Mouse (Mus musculus) intestine, embryonic 15.5 days (tissue): ENCODE results near the gene Kpna1. TPM values are rescaled to one million over a fixed set of nuclear protein-coding genes. Genes with fewer than 3 reads are reported as not detected.
"Not testable (repeated sequence)": the region's sequence is repeated elsewhere in the genome, so short reads cannot be mapped to it uniquely, and the experiment has no call there.

ENCODE experiments used
- ATAC-seq: fragments of 200-750 bp; cut with Nextera tagmentation; 2 replicates; pipeline ENCODE4 v1.8.0; 2017; ENCODE audit warnings: moderate TSS enrichment, moderate library complexity
- H3K27ac ChIP-seq: fragments of 300-500 bp; sonication (generic); 2 replicates; pipeline ENCODE4 v1.5.1; 2015; ENCODE audit warnings: mild to moderate bottlenecking, inconsistent platforms
- H3K27me3 ChIP-seq: fragments of 300-500 bp; sonication (generic); replicated peaks from 2 replicates; pipeline ENCODE4 v1.6.1; 2015; ENCODE audit warnings: inconsistent platforms
- H3K36me3 ChIP-seq: fragments of 300-500 bp; sonication (generic); 2 replicates; pipeline ENCODE4 v1.6.1; 2015; ENCODE audit warnings: inconsistent platforms
- H3K4me1 ChIP-seq: fragments of 300-500 bp; sonication (generic); replicated peaks from 2 replicates; pipeline ENCODE4 v1.6.1; 2015; ENCODE audit warnings: inconsistent platforms
- H3K4me2 ChIP-seq: fragments of 300-500 bp; sonication (generic); replicated peaks from 2 replicates; pipeline ENCODE4 v1.6.1; 2015; ENCODE audit warnings: mild to moderate bottlenecking, inconsistent platforms
- H3K4me3 ChIP-seq: fragments of 300-500 bp; sonication (generic); replicated peaks from 2 replicates; pipeline ENCODE4 v1.5.1; 2015; ENCODE audit warnings: inconsistent platforms
- H3K9ac ChIP-seq: fragments of 300-500 bp; sonication (generic); 2 replicates; pipeline ENCODE4 v1.6.1; 2015; ENCODE audit warnings: inconsistent platforms
- H3K9me3 ChIP-seq: fragments of 300-500 bp; sonication (generic); 2 replicates; pipeline ENCODE4 v1.6.1; 2016; ENCODE audit warnings: inconsistent platforms
- WGBS: fragments of 180-500 bp; shearing (Covaris S2); methylation state at CpG from one replicate; pipeline ENCODE4 v1.1.7; 2015; 5-methylcytosine and 5-hydroxymethylcytosine counted together
- polyA plus RNA-seq: library from polyadenylated mRNA; unstranded; fragments of >200 nt; fragmentation: Nextera tagmentation; extraction: Ambion mirVana; gene quantifications from 2 replicates; pipeline ENCODE4 v1.2.1, GENCODE M21; 2015

The Kpna1 gene
- polyA plus RNA-seq, 1 experiment from 2014 or later: 40.2 TPM

GRCm38 (mm10) chr16:35998852-35999251 is 20.3 kb downstream of the Kpna1 start:
- H3K36me3 ChIP-seq, H3K4me1 ChIP-seq, H3K4me2 ChIP-seq, H3K27me3 ChIP-seq, H3K27ac ChIP-seq, H3K4me3 ChIP-seq, H3K9ac ChIP-seq, ATAC-seq, H3K9me3 ChIP-seq: not testable (repeated sequence)
- 91% methylated on average over 4 of the region's 4 CpGs for WGBS

DNA sequence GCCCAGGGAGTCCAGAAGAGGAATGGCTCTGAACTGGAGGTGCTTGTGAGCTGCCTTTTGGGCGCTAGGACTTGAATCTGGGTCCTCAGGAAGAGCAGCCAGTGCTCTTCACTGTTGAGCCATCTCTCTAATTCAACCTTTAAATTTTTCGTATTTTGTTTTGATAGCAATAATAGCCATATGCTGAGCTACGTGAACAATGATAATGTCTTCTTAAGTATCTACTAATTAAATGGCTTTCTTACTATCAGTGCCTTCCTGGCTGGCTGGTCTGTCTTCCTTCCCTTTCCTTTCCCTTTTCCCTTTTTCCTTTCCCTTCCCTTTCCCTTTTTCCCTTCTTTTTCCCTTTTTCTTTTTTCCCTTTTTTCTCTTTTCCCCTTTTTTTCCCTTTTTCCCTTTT is 29.8 kb downstream of the Kpna1 start:
- no peak overlapping the region for H3K27ac ChIP-seq
- H3K4me1 ChIP-seq: no peaks in the 10 kb centered on the region
- WGBS: 90% methylated on average over 3 of the region's 3 CpGs
- no peak overlapping the region for H3K4me2 ChIP-seq
- no peaks in the 10 kb centered on the region for H3K27me3 ChIP-seq
- no peak overlapping the region for H3K9ac ChIP-seq
- no peak overlapping the region for H3K4me3 ChIP-seq
- H3K36me3 ChIP-seq: no peaks in the 10 kb centered on the region
- no peak for ATAC-seq
- H3K9me3 ChIP-seq: no peaks in the 10 kb centered on the region

DNA sequence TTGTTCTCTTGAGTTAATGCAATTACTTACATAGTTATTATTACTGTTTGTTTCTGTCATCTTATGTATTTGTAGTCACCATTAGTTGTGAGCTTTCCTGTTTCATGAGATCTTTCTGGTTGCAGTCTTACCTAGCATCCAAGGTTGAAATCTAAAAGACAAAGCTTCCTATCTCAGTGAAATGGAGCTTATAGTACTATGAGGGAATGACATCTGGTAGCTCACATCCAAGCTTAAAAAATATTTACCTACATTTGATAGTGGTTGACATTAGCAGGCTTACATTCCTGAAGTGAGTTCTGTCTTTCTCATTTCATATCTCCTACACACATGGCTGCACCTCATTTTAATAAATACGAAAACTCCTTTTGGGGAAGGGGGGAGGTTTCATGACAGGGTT is 37.8 kb downstream of the Kpna1 start:
- Histone ChIP-seq H3K9me3 (no peaks in the 10 kb centered on the region), H3K27me3 (no peaks in the 10 kb centered on the region), H3K4me3 (no peak overlapping the region), H3K36me3 (0 out of 2 replicates have a peak, but pooled peaks cover under 1% of the 10 kb centered on the region), H3K27ac (no peak overlapping the region), H3K9ac (no peak overlapping the region), H3K4me1 (no peaks in the 10 kb centered on the region), H3K4me2 (no peak overlapping the region)
- 100% methylated on average over 1 of the region's 1 CpGs for WGBS
- ATAC-seq: no peak

DNA sequence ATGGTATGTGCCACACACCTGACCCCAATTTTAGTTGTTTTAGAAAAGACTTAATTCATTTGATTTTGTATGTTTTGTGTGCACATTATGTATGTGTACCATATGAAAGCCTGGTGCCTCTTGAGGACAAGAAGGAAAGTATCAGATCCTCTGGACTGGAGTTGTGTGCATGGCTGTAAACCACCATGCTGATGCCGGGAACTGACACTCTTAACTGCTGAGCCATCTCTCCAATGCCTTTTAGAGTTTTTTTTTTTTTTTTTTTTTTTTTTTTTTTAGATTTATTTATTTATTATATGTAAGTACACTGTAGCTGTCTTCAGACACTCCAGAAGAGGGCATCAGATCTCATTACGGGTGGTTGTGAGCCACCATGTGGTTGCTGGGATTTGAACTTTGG is 49.6 kb downstream of the Kpna1 start:
- not testable (repeated sequence) for H3K4me2 ChIP-seq, H3K4me1 ChIP-seq, H3K9me3 ChIP-seq, H3K27ac ChIP-seq, ATAC-seq, H3K36me3 ChIP-seq, H3K9ac ChIP-seq, H3K4me3 ChIP-seq, H3K27me3 ChIP-seq
- WGBS: 88% methylated on average over 2 of the region's 2 CpGs

DNA sequence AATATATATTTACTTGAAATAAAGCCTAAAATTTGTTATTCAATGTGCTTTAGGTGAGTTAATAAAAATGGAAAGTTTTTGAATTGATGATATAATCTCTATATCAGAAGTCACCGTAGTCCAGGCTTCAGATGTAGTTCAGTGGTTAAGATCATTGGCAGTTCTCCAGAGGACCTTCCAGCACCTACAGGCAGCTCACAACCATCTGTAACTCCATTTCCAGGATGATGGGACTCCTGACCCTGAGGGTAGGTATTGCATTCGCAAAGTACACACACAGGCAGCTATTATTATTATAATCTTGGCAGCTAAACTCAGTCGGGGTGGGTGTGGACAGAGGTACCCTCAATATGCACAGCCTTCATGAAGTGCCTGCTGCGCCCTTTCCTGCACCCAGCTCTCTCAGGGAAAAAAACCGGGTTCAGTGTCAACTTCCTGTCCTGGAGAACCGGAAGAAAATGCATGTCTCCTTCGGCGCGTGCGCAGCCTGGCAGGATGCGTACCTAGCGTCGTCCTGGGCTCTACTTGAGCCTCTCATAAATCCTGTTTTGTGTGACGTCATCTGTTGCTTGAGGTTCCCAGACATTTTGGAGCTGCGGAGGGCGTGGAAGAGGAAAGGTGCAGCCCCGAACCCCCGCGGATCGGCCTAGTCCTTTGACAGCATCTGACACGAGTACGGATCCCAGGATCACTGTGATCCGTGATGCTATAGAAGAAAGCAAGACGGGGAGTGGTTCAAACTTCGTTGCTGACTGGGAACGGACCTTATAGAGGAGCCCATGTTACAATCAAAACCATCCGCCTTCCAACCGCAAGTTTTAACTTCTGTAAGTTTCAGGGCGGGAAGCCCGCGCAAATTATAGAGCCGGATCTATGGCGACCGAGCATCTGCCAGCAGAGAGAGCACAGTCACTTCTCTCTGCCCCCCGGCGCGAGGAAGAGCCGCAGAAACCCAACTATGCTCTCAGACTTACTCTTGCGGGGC is 62.4 kb downstream of the Kpna1 start, which contains the start of gene Wdr5b:
Gene Wdr5b, plus strand, starts transcription at position 551 of the 985 bp plus-strand sequence.
- WGBS: 2% methylated on average over 39 of the region's 39 CpGs
- no peaks in the 10 kb centered on the region for H3K27me3 ChIP-seq
- peak within 1 kb of the TSS; percentile 79 for H3K27ac ChIP-seq
- ATAC-seq: peak; percentile 99
- H3K4me2 ChIP-seq: peak within 1 kb of the TSS; percentile 62
- peak within 1 kb of the TSS; percentile 70 for H3K9ac ChIP-seq
- H3K36me3 ChIP-seq: peaks cover 10% of the 10 kb centered on the region; the same call in 1 of the 2 replicates
- H3K4me3 ChIP-seq: peak within 1 kb of the TSS; percentile 59
- H3K4me1 ChIP-seq: peaks cover 9% of the 10 kb centered on the region; the same call in 1 of the 2 replicates
- H3K9me3 ChIP-seq: no peaks in the 10 kb centered on the region

GRCm38 (mm10) chr16:36041625-36042020 is 63.1 kb downstream of the Kpna1 start:
- Histone ChIP-seq H3K9ac (peak overlapping the region; percentile 70), H3K27me3 (no peaks in the 10 kb centered on the region), H3K4me2 (peak overlapping the region; percentile 62), H3K4me1 (peaks cover 9% of the 10 kb centered on the region; the same call in 1 of the 2 replicates), H3K9me3 (no peaks in the 10 kb centered on the region), H3K36me3 (peaks cover 13% of the 10 kb centered on the region; the same call in 1 of the 2 replicates), H3K4me3 (peak overlapping the region; percentile 59), H3K27ac (peak overlapping the region; percentile 79)
- 25% methylated on average over 11 of the region's 11 CpGs for WGBS
- ATAC-seq: no peak

DNA sequence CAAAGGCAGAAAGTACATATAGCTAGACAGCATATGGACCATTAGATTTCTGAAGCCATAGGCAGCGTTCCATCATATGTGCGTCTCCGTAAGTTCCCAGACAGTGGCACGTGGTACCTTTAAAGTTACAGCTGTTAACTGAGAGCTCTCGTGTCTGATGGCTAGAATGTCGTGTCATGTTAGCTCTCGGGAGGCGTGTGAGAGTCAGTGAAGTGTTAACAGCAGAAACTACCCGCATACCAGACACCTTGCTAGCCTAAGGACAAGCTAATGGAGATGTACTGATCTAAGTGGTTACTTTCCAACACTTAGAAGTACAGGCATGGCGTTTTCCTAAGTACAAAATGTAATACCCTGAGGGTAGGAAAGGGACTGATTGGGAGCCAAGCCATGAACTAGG is 64.5 kb downstream of the Kpna1 start:
- Histone ChIP-seq H3K4me1 (peaks cover 9% of the 10 kb centered on the region; the same call in 1 of the 2 replicates), H3K4me2 (no peak overlapping the region; the same call in 1 of the 2 replicates), H3K9ac (no peak overlapping the region), H3K27me3 (no peaks in the 10 kb centered on the region), H3K27ac (no peak overlapping the region), H3K36me3 (peaks cover 17% of the 10 kb centered on the region), H3K4me3 (no peak overlapping the region), H3K9me3 (no peaks in the 10 kb centered on the region)
- ATAC-seq: no peak
- WGBS: 91% methylated on average over 10 of the region's 10 CpGs

GRCm38 (mm10) chr16:36043964-36044363 is 65.4 kb downstream of the Kpna1 start:
- no peak overlapping the region for H3K27ac ChIP-seq
- H3K9ac ChIP-seq: no peak overlapping the region
- H3K9me3 ChIP-seq: no peaks in the 10 kb centered on the region
- H3K4me2 ChIP-seq: no peak overlapping the region
- WGBS: 90% methylated on average over 4 of the region's 4 CpGs
- peaks cover 9% of the 10 kb centered on the region; the same call in 1 of the 2 replicates for H3K4me1 ChIP-seq
- no peak overlapping the region for H3K4me3 ChIP-seq
- no peaks in the 10 kb centered on the region for H3K27me3 ChIP-seq
- peaks cover 26% of the 10 kb centered on the region for H3K36me3 ChIP-seq
- ATAC-seq: no peak

- H3K4me2 ChIP-seq: no peak overlapping the region
- peaks cover 45% of the 10 kb centered on the region for H3K36me3 ChIP-seq
Measured at GRCm38 (mm10) chr16:36047538-36047937, 69.0 kb downstream of the Kpna1 start.

DNA sequence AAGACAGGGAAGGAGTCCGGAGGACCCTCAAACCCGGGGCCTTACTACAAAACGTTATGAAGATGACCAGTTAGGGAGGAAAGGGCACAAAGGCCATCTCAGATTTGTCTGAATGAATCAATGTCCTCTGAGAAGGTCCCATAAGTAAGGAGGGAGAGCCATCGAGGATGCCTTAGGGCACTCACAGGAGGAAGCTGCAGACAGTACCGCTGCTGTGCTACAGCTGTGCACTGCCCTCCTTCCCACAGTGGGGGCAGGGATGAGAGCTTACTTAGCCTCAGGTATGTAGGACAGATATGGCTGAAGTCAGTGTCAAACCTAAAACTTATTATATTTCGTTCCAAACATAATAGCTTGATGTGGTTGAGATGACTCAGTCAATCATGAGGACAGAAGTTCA is 72.9 kb downstream of the Kpna1 start:
- no peaks in the 10 kb centered on the region for H3K27me3 ChIP-seq
- no peaks in the 10 kb centered on the region for H3K4me1 ChIP-seq
- no peak for ATAC-seq
- no peak overlapping the region for H3K9ac ChIP-seq
- H3K27ac ChIP-seq: no peak overlapping the region
- peaks cover 36% of the 10 kb centered on the region for H3K36me3 ChIP-seq
- H3K9me3 ChIP-seq: no peaks in the 10 kb centered on the region
- no peak overlapping the region for H3K4me3 ChIP-seq
- H3K4me2 ChIP-seq: no peak overlapping the region
- WGBS: 90% methylated on average over 6 of the region's 6 CpGs

More at GRCm38 (mm10) chr16:36047538-36047937, 69.0 kb downstream of the Kpna1 start:
- H3K9me3 ChIP-seq: no peaks in the 10 kb centered on the region
- 87% methylated on average over 4 of the region's 4 CpGs for WGBS
- H3K4me1 ChIP-seq: no peaks in the 10 kb centered on the region
- H3K9ac ChIP-seq: no peak overlapping the region
- no peak for ATAC-seq
- H3K27me3 ChIP-seq: no peaks in the 10 kb centered on the region
- H3K4me3 ChIP-seq: no peak overlapping the region
- no peak overlapping the region for H3K27ac ChIP-seq

DNA sequence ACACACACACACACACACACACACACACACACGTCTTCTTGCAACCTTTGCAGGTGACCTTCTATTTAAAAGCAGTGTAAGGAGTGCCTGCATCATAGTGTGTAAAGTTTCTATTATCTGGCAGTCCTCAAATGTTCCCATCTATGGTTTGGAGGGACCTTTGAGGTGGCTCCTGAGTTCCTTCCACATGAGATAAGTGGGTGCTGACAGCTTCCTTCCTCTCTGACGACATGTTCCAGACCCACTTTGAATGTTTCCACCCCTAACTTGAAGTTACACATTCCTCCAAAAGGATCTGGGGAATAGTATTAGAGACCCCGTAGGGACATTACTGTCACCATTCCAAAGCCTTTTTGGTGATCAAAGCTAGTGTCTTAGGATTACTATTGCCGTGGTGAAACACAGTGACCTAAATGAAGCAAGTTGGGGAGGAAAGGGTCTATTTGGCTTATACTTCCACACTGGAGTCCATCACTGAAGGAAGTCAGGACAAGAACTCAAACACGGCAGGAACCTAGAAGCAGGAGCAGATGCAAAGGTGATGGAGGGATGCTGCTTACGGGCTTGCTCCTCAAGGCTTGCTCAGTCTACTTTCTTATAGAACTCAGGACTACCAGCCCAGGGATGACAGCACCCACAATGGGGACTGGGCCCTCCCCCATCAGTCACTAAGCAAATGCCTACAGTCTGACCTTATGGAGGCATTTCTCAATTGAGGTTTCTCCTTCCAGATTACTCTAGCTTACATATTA is 75.2 kb downstream of the Kpna1 start:
- H3K36me3 ChIP-seq: peaks cover 25% of the 10 kb centered on the region
- no peaks in the 10 kb centered on the region for H3K27me3 ChIP-seq
- H3K27ac ChIP-seq: no peak overlapping the region
- H3K4me2 ChIP-seq: no peak overlapping the region
- WGBS: 67% methylated on average over 6 of the region's 6 CpGs
- H3K9ac ChIP-seq: no peak overlapping the region
- ATAC-seq: no peak
- H3K4me1 ChIP-seq: no peaks in the 10 kb centered on the region
- H3K4me3 ChIP-seq: no peak overlapping the region
- H3K9me3 ChIP-seq: no peaks in the 10 kb centered on the region

DNA sequence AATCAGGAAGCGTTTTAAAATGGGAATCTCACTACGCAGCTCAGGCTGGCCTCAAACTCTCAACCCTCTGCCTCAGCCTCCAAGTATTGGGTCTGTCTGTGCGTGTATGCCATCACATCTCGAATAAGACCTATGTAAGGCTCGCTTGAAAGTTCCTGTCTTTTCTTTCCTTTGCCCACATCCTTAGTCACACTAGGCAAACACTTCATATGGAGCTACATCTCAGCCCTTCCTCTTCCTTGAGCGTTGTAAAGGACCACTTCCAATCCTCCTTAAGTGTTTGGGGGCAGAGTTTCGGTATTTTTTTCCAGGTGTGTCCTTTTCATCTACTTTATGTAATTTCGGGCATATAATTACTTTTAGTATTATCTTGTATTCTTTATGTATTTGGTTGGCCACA is 76.4 kb downstream of the Kpna1 start:
- Histone ChIP-seq H3K27ac (no peak overlapping the region), H3K9me3 (no peaks in the 10 kb centered on the region), H3K36me3 (peaks cover 16% of the 10 kb centered on the region), H3K4me1 (no peaks in the 10 kb centered on the region), H3K4me2 (no peak overlapping the region), H3K4me3 (no peak overlapping the region), H3K9ac (no peak overlapping the region), H3K27me3 (no peaks in the 10 kb centered on the region)
- WGBS: 93% methylated on average over 8 of the region's 8 CpGs
- ATAC-seq: no peak
